Mouse (Mus musculus) heart, adult 2 months (tissue): ENCODE data around the gene Haus5. TPM values are rescaled to one million over a fixed set of nuclear protein-coding genes. Genes with fewer than 3 reads are reported as not detected.

Experiments used
- DNase-seq, 2 experiments: peaks; one replicate each; pipeline ENCODE4 v3.0.0; 2021
- H3K27ac ChIP-seq: fragments of 200-600 bp; 2 replicates; pipeline ENCODE4 v1.8.1; 2022
- H3K27me3 ChIP-seq: fragments of 200-500 bp; 2 replicates; pipeline ENCODE4 v1.6.1; 2012; ENCODE audit warnings: mild to moderate bottlenecking, low read length, inconsistent platforms, mixed read lengths; ENCODE audit not compliant: control insufficient read depth, insufficient read depth
- H3K36me3 ChIP-seq: fragments of 200-500 bp; 2 replicates; pipeline ENCODE4 v1.6.1; 2012; ENCODE audit warnings: low read length, inconsistent platforms; ENCODE audit not compliant: control insufficient read depth, insufficient read depth
- H3K4me1 ChIP-seq: fragments of 200-500 bp; 2 replicates; pipeline ENCODE4 v1.6.1; 2011; ENCODE audit warnings: low read length; ENCODE audit not compliant: control insufficient read depth, insufficient read depth
- H3K4me3 ChIP-seq: fragments of 200-600 bp; 2 replicates; pipeline ENCODE4 v1.8.1; 2022
- H3K79me2 ChIP-seq: fragments of 200-500 bp; replicated peaks from 2 replicates; pipeline ENCODE4 v1.6.1; 2012; ENCODE audit warnings: mild to moderate bottlenecking, inconsistent platforms, low read length, moderate library complexity, mixed read lengths; ENCODE audit not compliant: control insufficient read depth, insufficient read depth
- H3K9ac ChIP-seq: fragments of 200-500 bp; 2 replicates; pipeline ENCODE4 v1.6.1; 2012; ENCODE audit warnings: low read depth, mild to moderate bottlenecking, control low read depth, inconsistent platforms, low read length, mixed read lengths
- CTCF ChIP-seq: fragments of 200-600 bp; IDR thresholded peaks from 2 replicates; pipeline ENCODE4 v1.8.1; 2022; ENCODE audit warnings: antibody characterized with exemption, mild to moderate bottlenecking, moderate library complexity
- EP300 ChIP-seq: fragments of 200-500 bp; IDR thresholded peaks from 2 replicates; pipeline ENCODE4 v1.6.1; 2011; ENCODE audit warnings: low read depth, low read length, control low read depth; ENCODE audit not compliant: insufficient read depth
- POLR2A ChIP-seq: fragments of 200-500 bp; IDR thresholded peaks from 2 replicates; pipeline ENCODE4 v1.6.1; 2011; ENCODE audit warnings: mild to moderate bottlenecking, low read depth, low read length, control low read depth; ENCODE audit not compliant: insufficient read depth
- WGBS: fragments of 180-500 bp; shearing (Covaris S2); methylation state at CpG from one replicate; pipeline ENCODE4 v1.1.7; 2018; 5-methylcytosine and 5-hydroxymethylcytosine counted together
- intact Hi-C: fragments of 180-260 bp; cut with DNase I; formaldehyde crosslinking; loops from one replicate; pipeline ENCODE4 v1.15.1; 2025
- polyA plus RNA-seq: library from polyadenylated mRNA; depleted of rRNA; stranded (reverse); fragments of >200 nt; gene quantifications from 2 replicates; pipeline ENCODE4 v1.2.3, GENCODE M21; 2012
- total RNA-seq, 2 experiments: library from RNA; stranded (reverse); gene quantifications; 2 replicates each; pipeline ENCODE4 v1.2.3; 2021

Gene Haus5
- total and polyA plus RNA-seq, 3 experiments, result 3.3 to 3.9 (median 3.7) TPM

GRCm38 (mm10) chr7:30618658-30619057, 46.1 kb downstream of the Haus5 start:
- Histone ChIP-seq H3K36me3 (peaks cover 9% of the 10 kb centered on the region), H3K9ac (no peak overlapping the region), H3K79me2 (peaks cover 2% of the 10 kb centered on the region; the same call in 1 of the 2 replicates), H3K27me3 (no peaks in the 10 kb centered on the region), H3K27ac (no peak overlapping the region), H3K4me1 (no peaks in the 10 kb centered on the region), H3K4me3 (no peak overlapping the region)
- peak in 1 of 2 experiments; percentile 31 for DNase-seq
- TF ChIP-seq POLR2A (no peak), CTCF (no peak; the same call in 1 of the 2 replicates), EP300 (peak; percentile 53; the same call in 1 of the 2 replicates)
- intact Hi-C loops, result no loop called here
- WGBS, result 72% methylated on average over 9 of the region's 9 CpGs

- peaks cover 4% of the 10 kb centered on the region; the same call in 1 of the 2 replicates for H3K36me3 ChIP-seq
- TF ChIP-seq POLR2A (no peak), EP300 (no peak), CTCF (no peak)
- H3K27ac ChIP-seq, result no peak overlapping the region
- no peaks in the 10 kb centered on the region for H3K27me3 ChIP-seq
- H3K79me2 ChIP-seq, result no peaks in the 10 kb centered on the region
- DNase-seq, result no peak
- 47% methylated on average over 5 of the region's 5 CpGs for WGBS
- intact Hi-C loops, result no loop called here
- H3K4me1 ChIP-seq, result no peaks in the 10 kb centered on the region
- no peak overlapping the region for H3K9ac ChIP-seq
- H3K4me3 ChIP-seq, result no peak overlapping the region
These were observed 49.6 kb downstream of the Haus5 start for GRCm38 (mm10) chr7:30615049-30615760.

GRCm38 (mm10) chr7:30614454-30614853, 50.3 kb downstream of the Haus5 start:
- no peak overlapping the region for H3K4me3 ChIP-seq
- H3K79me2 ChIP-seq, result no peaks in the 10 kb centered on the region
- 72% methylated on average over 2 of the region's 2 CpGs for WGBS
- H3K4me1 ChIP-seq, result no peaks in the 10 kb centered on the region
- no peak for TF ChIP-seq EP300
- TF ChIP-seq POLR2A, result no peak
- TF ChIP-seq CTCF, result peak; percentile 32; the same call in 1 of the 2 replicates
- DNase-seq, result no peak
- intact Hi-C loops, result no loop called here
- peaks cover under 1% of the 10 kb centered on the region; the same call in 1 of the 2 replicates for H3K36me3 ChIP-seq
- H3K9ac ChIP-seq, result no peak overlapping the region
- no peak overlapping the region for H3K27ac ChIP-seq
- H3K27me3 ChIP-seq, result no peaks in the 10 kb centered on the region

GRCm38 (mm10) chr7:30613529-30614112, 51.2 kb downstream of the Haus5 start:
- no peak for TF ChIP-seq POLR2A
- peak; percentile 86 for TF ChIP-seq CTCF
- no peak for TF ChIP-seq EP300
- no peaks in the 10 kb centered on the region for H3K79me2 ChIP-seq
- H3K27ac ChIP-seq, result no peak overlapping the region
- H3K27me3 ChIP-seq, result no peaks in the 10 kb centered on the region
- peak; percentile 51 to 73 for DNase-seq
- no peak overlapping the region for H3K9ac ChIP-seq
- H3K4me3 ChIP-seq, result no peak overlapping the region
- WGBS, result 15% methylated on average over 14 of the region's 14 CpGs
- intact Hi-C loops, result loop anchor here (1.0 kb wide), 1 partner anchor 24 kb away; no protein-coding TSS in a partner anchor
- H3K4me1 ChIP-seq, result no peaks in the 10 kb centered on the region
- H3K36me3 ChIP-seq, result no peaks in the 10 kb centered on the region

GRCm38 (mm10) chr7:30612654-30613402, 52.0 kb downstream of the Haus5 start, which contains the start of gene Upk1a:
TSS of gene Upk1a (minus strand) at chr7:30612847.
- WGBS, result 77% methylated on average over 8 of the region's 8 CpGs
- Histone ChIP-seq H3K36me3 (no peaks in the 10 kb centered on the region), H3K27ac (no peak within 1 kb of the TSS), H3K4me3 (no peak within 1 kb of the TSS), H3K27me3 (no peaks in the 10 kb centered on the region), H3K4me1 (no peaks in the 10 kb centered on the region), H3K79me2 (no peaks in the 10 kb centered on the region), H3K9ac (no peak within 1 kb of the TSS)
- intact Hi-C loops, result loop anchor here (1.0 kb wide), 1 partner anchor 24 kb away; no protein-coding TSS in a partner anchor
- DNase-seq, result no peak
- TF ChIP-seq CTCF, result no peak
- TF ChIP-seq POLR2A, result no peak
- TF ChIP-seq EP300, result no peak
